In genomic region chr15:102101672-102102541, GRCm38 (mm10) we compare ENCODE assay signal across 8 mouse cellular contexts. TPM values are rescaled to one million over a fixed set of nuclear protein-coding genes. Genes with fewer than 3 reads are reported as not detected.
DNase-seq lines count a peak whose midpoint lies in the region; ATAC-seq and TF ChIP-seq lines count a peak whose summit lies in the region.

No protein-coding gene starts in this region.

- peak overlapping the region; percentile 90 for H3K4me2 ChIP-seq in heart, embryonic 14.5 days (ENCODE audit: low read length)
- H3K4me2 ChIP-seq in kidney, postnatal 0 days (ENCODE audit: low read length), result peak overlapping the region; percentile 85

- TF ChIP-seq CTCF in kidney, postnatal 0 days (IDR thresholded peaks at IDR 0.05; ENCODE audit: low read depth), result no peak

- 10% methylated on average over 11 of the region's 11 CpGs for WGBS in heart, embryonic 14.5 days
- 12% methylated on average over 11 of the region's 11 CpGs for WGBS in kidney, postnatal 0 days

- H3K9me3 ChIP-seq in heart, embryonic 14.5 days (ENCODE audit: control insufficient read depth, low read length), result no peaks in the 10 kb centered on the region
- no peaks in the 10 kb centered on the region for H3K9me3 ChIP-seq in kidney, postnatal 0 days (replicated peaks; ENCODE audit: low read length)

- H3K27ac ChIP-seq in heart, embryonic 14.5 days (replicated peaks in 1 of 2; ENCODE audit: control insufficient read depth in 1 of 2, insufficient read depth in 1 of 2, low read depth in 2 of 2, low read length in 2 of 2), result peak overlapping the region; percentile 86 to 95
- H3K27ac ChIP-seq in kidney, postnatal 0 days, result peak overlapping the region; percentile 99

- peak overlapping the region; percentile 43 to 54 for H3K4me3 ChIP-seq in heart, embryonic 14.5 days (ENCODE audit: control insufficient read depth in 1 of 2, insufficient read depth in 1 of 2, low read depth in 1 of 2, low read length in 2 of 2)
- peak overlapping the region; percentile 40 for H3K4me3 ChIP-seq in kidney, postnatal 0 days (replicated peaks; ENCODE audit: low read depth, low read length)

- peak; percentile 14 to 18 for DNase-seq in cerebellum, adult 18-20 months
- no peak for DNase-seq in cerebellum, postnatal 4 days (ENCODE audit: low spot score in 2 of 2)
- DNase-seq in cerebellum, adult 9-11 months, result peak; percentile 36
- DNase-seq in kidney, postnatal 0 days (ENCODE audit: low spot score), result peak; percentile 88
- DNase-seq in lung, postnatal 4 days, result peak; percentile 76 to 86
- no peak for DNase-seq in spleen, adult 18-20 months

- peaks cover 62 to 85% of the 10 kb centered on the region in 2 experiments for H3K4me1 ChIP-seq in heart, embryonic 14.5 days (ENCODE audit: control insufficient read depth in 2 of 2, insufficient read depth in 2 of 2, low read length in 2 of 2)
- peaks cover 64% of the 10 kb centered on the region for H3K4me1 ChIP-seq in kidney, postnatal 0 days (replicated peaks; ENCODE audit: insufficient read depth, low read length)

- ATAC-seq in heart, embryonic 14.5 days (ENCODE audit: insufficient number of reproducible peaks, insufficient read depth, low FRiP score, low read depth), result peak; percentile 56
- ATAC-seq in kidney, postnatal 0 days (replicated peaks; ENCODE audit: low FRiP score, low read depth), result no peak
- no peak for ATAC-seq in inflammation-experienced regulatory T-cells, adult 6 months

- H3K36me3 ChIP-seq in heart, embryonic 14.5 days (ENCODE audit: control insufficient read depth, insufficient read depth, low read length), result peaks cover 29% of the 10 kb centered on the region
- peaks cover 7% of the 10 kb centered on the region; the same call in 1 of the 2 replicates for H3K36me3 ChIP-seq in kidney, postnatal 0 days (ENCODE audit: insufficient read depth, low read length)

- H3K9ac ChIP-seq in heart, embryonic 14.5 days (ENCODE audit: low read length), result peak overlapping the region; percentile 79
- peak overlapping the region; percentile 82 for H3K9ac ChIP-seq in kidney, postnatal 0 days (ENCODE audit: low read depth, low read length)

- no peaks in the 10 kb centered on the region for H3K27me3 ChIP-seq in heart, embryonic 14.5 days (ENCODE audit: control insufficient read depth, insufficient read depth, low read length)
- no peaks in the 10 kb centered on the region for H3K27me3 ChIP-seq in kidney, postnatal 0 days (ENCODE audit: insufficient read depth, low read length)

RNA-seq across cellular contexts. Expression of gene Tns2, which starts 1.7 kb away (rescaled TPM):
- 27.2 and 30.1 TPM in 2 replicates for polyA plus RNA-seq in heart, embryonic 14.5 days (2014; fragmentation: Nextera tagmentation; extraction: Ambion mirVana)
- 34.4 and 35.8 TPM in 2 replicates for polyA plus RNA-seq in kidney, postnatal 0 days (2015; fragmentation: Nextera tagmentation; extraction: Ambion mirVana)
- 1 to 10 TPM; 3.3 to 4.2 (median 3.8) TPM for polyA plus RNA-seq in inflammation-experienced regulatory T-cells, adult 6 months (2017; shearing (Covaris generic))

RNA-seq across cellular contexts. Expression of gene Eif4b, which starts 28.3 kb away (rescaled TPM):
- polyA plus RNA-seq in heart, embryonic 14.5 days (2014; fragmentation: Nextera tagmentation; extraction: Ambion mirVana), result 70.8 and 78.0 TPM in 2 replicates
- 96.1 and 102 TPM in 2 replicates for polyA plus RNA-seq in kidney, postnatal 0 days (2015; fragmentation: Nextera tagmentation; extraction: Ambion mirVana)
- polyA plus RNA-seq in inflammation-experienced regulatory T-cells, adult 6 months (2017; shearing (Covaris generic)), result 100 to 1,000 TPM in 2 of 3 experiments, 10 to 100 TPM in 1; 90.5 to 131 (median 129) TPM

RNA-seq across cellular contexts. Expression of gene Spryd3, which starts 34.1 kb away (rescaled TPM):
- polyA plus RNA-seq in heart, embryonic 14.5 days (2014; fragmentation: Nextera tagmentation; extraction: Ambion mirVana), result 12.0 and 12.4 TPM in 2 replicates
- polyA plus RNA-seq in kidney, postnatal 0 days (2015; fragmentation: Nextera tagmentation; extraction: Ambion mirVana), result 14.3 and 16.6 TPM in 2 replicates
- polyA plus RNA-seq in inflammation-experienced regulatory T-cells, adult 6 months (2017; shearing (Covaris generic)), result 10 to 100 TPM; 32.1 to 44.8 (median 33.6) TPM

RNA-seq across cellular contexts. Expression of gene Igfbp6, which starts 42.3 kb away (rescaled TPM):
- 6.5 and 7.7 TPM in 2 replicates for polyA plus RNA-seq in heart, embryonic 14.5 days (2014; fragmentation: Nextera tagmentation; extraction: Ambion mirVana)
- polyA plus RNA-seq in kidney, postnatal 0 days (2015; fragmentation: Nextera tagmentation; extraction: Ambion mirVana), result 20.5 and 28.3 TPM in 2 replicates
- under 1 TPM in 1 of 3 experiments, not detected in 2; 0.33 TPM for polyA plus RNA-seq in inflammation-experienced regulatory T-cells, adult 6 months (2017; shearing (Covaris generic))

RNA-seq across cellular contexts. Expression of gene Soat2, which starts 48.4 kb away (rescaled TPM):
- 0.20 and 0.32 TPM in 2 replicates for polyA plus RNA-seq in heart, embryonic 14.5 days (2014; fragmentation: Nextera tagmentation; extraction: Ambion mirVana)
- polyA plus RNA-seq in kidney, postnatal 0 days (2015; fragmentation: Nextera tagmentation; extraction: Ambion mirVana), result 0.28 and 0.34 TPM in 2 replicates
- 1 to 10 TPM in 2 of 3 experiments, under 1 TPM in 1; 0.94 to 4.9 (median 1.3) TPM for polyA plus RNA-seq in inflammation-experienced regulatory T-cells, adult 6 months (2017; shearing (Covaris generic))

Comparison
In these comparisons a context has a peak if more than half of its experiments do, and no peak if none do; other contexts are left out.
1. DNase-seq: peak in cerebellum, adult 18-20 months (2 of 2), cerebellum, adult 9-11 months (single experiment), kidney, postnatal 0 days (single experiment) and lung, postnatal 4 days (2 of 2); none in cerebellum, postnatal 4 days (0 of 2) and spleen, adult 18-20 months (0 of 2).